Mouse (Mus musculus) forebrain, embryonic 14.5 days (tissue): ENCODE data around the gene Cenpp. TPM values are rescaled to one million over a fixed set of nuclear protein-coding genes. Genes with fewer than 3 reads are reported as not detected.
A peak's percentile ranks its signal among the peaks of the same experiment; 100 is the strongest.

Experiments
- ATAC-seq: fragments of 200-750 bp; cut with Nextera tagmentation; 2 replicates; pipeline ENCODE4 v1.8.0; 2017; ENCODE audit warnings: mild to moderate bottlenecking, moderate library complexity
- DNase-seq: peaks from one replicate; pipeline ENCODE4 v3.0.0-alpha.2; 2015; ENCODE audit warnings: low spot score
- H3K27ac ChIP-seq: fragments of 300-500 bp; sonication (generic); 2 replicates; pipeline ENCODE4 v1.5.1; 2014; ENCODE audit warnings: low read depth, mild to moderate bottlenecking, control low read depth, low read length, moderate library complexity
- H3K27me3 ChIP-seq: fragments of 300-500 bp; sonication (generic); replicated peaks from 2 replicates; pipeline ENCODE4 v1.6.1; 2014; ENCODE audit warnings: low read length, control low read depth, mixed read lengths; ENCODE audit not compliant: control insufficient read depth, insufficient read depth
- H3K36me3 ChIP-seq: fragments of 300-500 bp; sonication (generic); 2 replicates; pipeline ENCODE4 v1.6.1; 2014; ENCODE audit warnings: low read length, control low read depth; ENCODE audit not compliant: control insufficient read depth, insufficient read depth
- H3K4me1 ChIP-seq: fragments of 300-500 bp; sonication (generic); 2 replicates; pipeline ENCODE4 v1.6.1; 2014; ENCODE audit warnings: antibody characterized with exemption, low read length, control low read depth; ENCODE audit not compliant: control insufficient read depth, insufficient read depth
- H3K4me2 ChIP-seq: fragments of 300-500 bp; sonication (generic); 2 replicates; pipeline ENCODE4 v1.6.1; 2014; ENCODE audit warnings: mild to moderate bottlenecking, control low read depth, low read length
- H3K4me3 ChIP-seq: fragments of 300-500 bp; sonication (generic); 2 replicates; pipeline ENCODE4 v1.5.1; 2014; ENCODE audit warnings: low read depth, low read length, control low read depth
- H3K9ac ChIP-seq: fragments of 300-500 bp; sonication (generic); 2 replicates; pipeline ENCODE4 v1.6.1; 2014; ENCODE audit warnings: mild to moderate bottlenecking, low read length, control low read depth, moderate library complexity
- H3K9me3 ChIP-seq: fragments of 300-500 bp; sonication (generic); replicated peaks from 2 replicates; pipeline ENCODE4 v1.6.1; 2016; ENCODE audit warnings: low read length, control low read depth, mixed read lengths; ENCODE audit not compliant: control insufficient read depth
- WGBS: fragments of 180-500 bp; shearing (Covaris S2); extraction: QIAGEN DNeasy Blood & Tissue Kit; methylation state at CpG from one replicate; pipeline ENCODE4 v1.1.7; 2014; 5-methylcytosine and 5-hydroxymethylcytosine counted together
- polyA plus RNA-seq: library from polyadenylated mRNA; unstranded; fragments of >200 nt; fragmentation: Nextera tagmentation; extraction: Ambion mirVana; gene quantifications from 2 replicates; pipeline ENCODE4 v1.2.1, GENCODE M21; 2014

The Cenpp gene
- polyA plus RNA-seq, 1 experiment from 2014 or later = 20.0 TPM

DNA sequence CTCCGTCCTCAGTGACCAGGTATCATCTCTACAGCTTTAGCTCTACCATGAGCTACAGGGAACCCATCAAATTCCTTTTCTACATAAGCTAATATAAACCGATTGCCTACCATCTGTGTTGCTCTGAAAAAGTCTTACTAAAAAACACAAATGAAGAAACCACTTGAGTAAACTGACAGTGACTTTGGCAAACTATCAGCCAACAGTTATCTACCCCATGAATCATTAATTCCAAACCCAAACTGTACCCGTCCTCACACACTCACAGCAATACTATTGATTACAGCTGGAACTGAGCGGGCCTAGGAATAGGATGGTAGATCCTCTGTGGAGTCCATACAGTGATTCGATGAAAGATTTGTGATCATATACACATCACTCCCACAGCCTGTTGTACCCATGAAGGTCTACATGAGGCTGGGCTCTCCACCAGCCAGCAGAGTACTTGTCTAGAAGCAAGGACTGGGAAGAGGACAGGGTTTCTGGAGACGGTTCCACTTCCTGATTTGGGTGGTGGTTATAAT lies 173.7 kb downstream of the Cenpp start:
- H3K36me3 ChIP-seq = no peaks in the 10 kb centered on the region
- H3K9ac ChIP-seq = no peak overlapping the region
- no peaks in the 10 kb centered on the region for H3K4me1 ChIP-seq
- ATAC-seq (no peak), DNase-seq (no peak)
- no peak overlapping the region for H3K4me3 ChIP-seq
- no peak overlapping the region for H3K27ac ChIP-seq
- WGBS = 94% methylated on average over 6 of the region's 6 CpGs
- no peaks in the 10 kb centered on the region for H3K27me3 ChIP-seq
- H3K9me3 ChIP-seq = no peaks in the 10 kb centered on the region
- no peak overlapping the region for H3K4me2 ChIP-seq

- no peak for ATAC-seq
- WGBS = 91% methylated on average over 3 of the region's 3 CpGs
Measured at GRCm38 (mm10) chr13:49477887-49478286, 174.7 kb downstream of the Cenpp start.

GRCm38 (mm10) chr13:49472676-49473005 lies 179.9 kb downstream of the Cenpp start:
- Histone ChIP-seq H3K4me2 (no peak overlapping the region), H3K36me3 (no peaks in the 10 kb centered on the region), H3K27ac (no peak overlapping the region), H3K4me1 (no peaks in the 10 kb centered on the region), H3K27me3 (no peaks in the 10 kb centered on the region), H3K9ac (no peak overlapping the region), H3K9me3 (no peaks in the 10 kb centered on the region), H3K4me3 (no peak overlapping the region)
- ATAC-seq = no peak
- 94% methylated on average over 6 of the region's 6 CpGs for WGBS
- no peak for DNase-seq

More at GRCm38 (mm10) chr13:49477887-49478286, 174.7 kb downstream of the Cenpp start:
- H3K36me3 ChIP-seq = no peaks in the 10 kb centered on the region
- no peaks in the 10 kb centered on the region for H3K4me1 ChIP-seq
- no peak overlapping the region for H3K9ac ChIP-seq
- no peaks in the 10 kb centered on the region for H3K27me3 ChIP-seq
- no peaks in the 10 kb centered on the region for H3K9me3 ChIP-seq
- no peak overlapping the region for H3K4me3 ChIP-seq
- H3K27ac ChIP-seq = no peak overlapping the region
- H3K4me2 ChIP-seq = no peak overlapping the region
- DNase-seq = no peak

- ATAC-seq (no peak), DNase-seq (no peak)
- Histone ChIP-seq H3K4me3 (no peak overlapping the region), H3K36me3 (no peaks in the 10 kb centered on the region), H3K27me3 (no peaks in the 10 kb centered on the region), H3K27ac (no peak overlapping the region), H3K4me2 (no peak overlapping the region), H3K9me3 (no peaks in the 10 kb centered on the region), H3K9ac (no peak overlapping the region), H3K4me1 (no peaks in the 10 kb centered on the region)
- 80% methylated on average over 4 of the region's 4 CpGs for WGBS
Measured at GRCm38 (mm10) chr13:49471981-49472675, 180.5 kb downstream of the Cenpp start.

DNA sequence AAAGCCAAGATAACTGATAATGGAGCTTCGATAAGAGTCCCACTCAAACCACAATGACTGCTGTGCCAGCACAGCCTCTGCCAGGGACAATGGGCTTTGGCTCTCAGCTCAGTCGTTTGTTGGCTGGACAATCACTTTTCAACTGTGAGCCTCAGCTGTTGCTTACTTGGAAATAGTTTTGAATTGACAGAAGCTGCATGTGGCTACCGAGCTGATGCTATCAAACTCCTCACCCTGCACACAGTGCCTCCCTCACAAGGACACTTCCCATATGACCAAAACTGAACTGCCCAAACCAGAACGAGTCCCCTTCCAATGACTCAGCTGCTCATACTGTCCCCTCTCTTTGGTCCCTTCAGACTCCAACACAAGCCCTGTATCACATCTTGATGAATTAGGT lies 181.8 kb downstream of the Cenpp start:
- no peaks in the 10 kb centered on the region for H3K4me1 ChIP-seq
- 63% methylated on average over 4 of the region's 4 CpGs for WGBS
- no peak overlapping the region for H3K4me3 ChIP-seq
- H3K9ac ChIP-seq = no peak overlapping the region
- H3K4me2 ChIP-seq = no peak overlapping the region
- DNase-seq (peak; percentile 8), ATAC-seq (no peak)
- H3K9me3 ChIP-seq = no peaks in the 10 kb centered on the region
- no peaks in the 10 kb centered on the region for H3K27me3 ChIP-seq
- peaks cover 5% of the 10 kb centered on the region; the same call in 1 of the 2 replicates for H3K36me3 ChIP-seq
- no peak overlapping the region for H3K27ac ChIP-seq

- Histone ChIP-seq H3K4me1 (no peaks in the 10 kb centered on the region), H3K4me2 (no peak overlapping the region), H3K36me3 (peaks cover 9% of the 10 kb centered on the region), H3K27ac (no peak overlapping the region), H3K4me3 (no peak overlapping the region), H3K9me3 (no peaks in the 10 kb centered on the region), H3K9ac (no peak overlapping the region), H3K27me3 (no peaks in the 10 kb centered on the region)
- ATAC-seq (no peak), DNase-seq (no peak)
- WGBS = 91% methylated on average over 4 of the region's 4 CpGs
Measured at GRCm38 (mm10) chr13:49470319-49470718, 182.3 kb downstream of the Cenpp start.

DNA sequence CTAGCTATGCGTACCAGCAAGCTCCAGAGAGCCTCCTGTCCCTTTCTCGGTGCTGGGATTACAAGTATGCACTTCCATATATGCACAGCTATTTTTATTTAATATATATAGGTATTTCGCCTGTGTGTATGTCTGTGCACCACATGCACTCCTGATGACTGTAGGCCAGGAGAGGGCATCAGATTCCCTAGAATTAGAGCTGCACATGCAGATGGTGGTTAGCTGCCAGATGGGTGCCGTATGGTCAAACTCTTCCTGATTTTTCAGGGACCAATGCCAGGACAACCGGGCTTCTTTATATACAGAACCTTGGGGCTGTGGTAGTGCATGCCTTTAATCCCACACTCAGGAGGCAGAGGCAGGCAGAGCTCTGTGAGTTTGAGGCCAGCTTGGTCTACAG lies 183.6 kb downstream of the Cenpp start:
- DNase-seq (peak; percentile 23), ATAC-seq (no peak)
- H3K4me3 ChIP-seq = no peak overlapping the region
- WGBS = 91% methylated on average over 5 of the region's 5 CpGs
- H3K9ac ChIP-seq = no peak overlapping the region
- no peak overlapping the region for H3K4me2 ChIP-seq
- H3K27ac ChIP-seq = no peak overlapping the region
- H3K36me3 ChIP-seq = peaks cover 21% of the 10 kb centered on the region
- no peaks in the 10 kb centered on the region for H3K4me1 ChIP-seq
- no peaks in the 10 kb centered on the region for H3K9me3 ChIP-seq
- H3K27me3 ChIP-seq = no peaks in the 10 kb centered on the region

DNA sequence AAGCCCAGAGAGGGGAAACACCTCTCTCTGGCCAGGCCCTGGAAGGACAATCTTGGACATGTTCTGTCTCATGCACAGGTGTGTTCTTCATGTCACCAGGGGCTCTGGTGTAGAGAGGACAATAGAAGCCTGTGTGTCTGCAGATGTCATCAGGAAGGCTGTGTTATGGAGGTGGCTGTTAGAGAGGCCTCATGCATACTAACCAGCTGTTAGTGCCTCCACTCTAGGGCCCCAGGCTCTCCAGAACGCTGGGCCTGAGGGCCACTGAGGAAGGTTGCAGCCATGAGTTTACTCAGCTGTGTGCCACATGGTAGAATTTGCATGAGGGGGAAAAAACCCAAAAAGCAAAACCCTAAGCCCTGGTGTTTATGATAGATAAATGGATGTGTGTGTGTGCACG lies 185.0 kb downstream of the Cenpp start:
- H3K27ac ChIP-seq = no peak overlapping the region
- no peaks in the 10 kb centered on the region for H3K27me3 ChIP-seq
- H3K9me3 ChIP-seq = no peaks in the 10 kb centered on the region
- H3K9ac ChIP-seq = no peak overlapping the region
- WGBS = 82% methylated on average over 2 of the region's 2 CpGs
- H3K36me3 ChIP-seq = peaks cover 30% of the 10 kb centered on the region
- no peak overlapping the region for H3K4me2 ChIP-seq
- H3K4me1 ChIP-seq = no peaks in the 10 kb centered on the region
- no peak overlapping the region for H3K4me3 ChIP-seq
- ATAC-seq (no peak), DNase-seq (no peak)

DNA sequence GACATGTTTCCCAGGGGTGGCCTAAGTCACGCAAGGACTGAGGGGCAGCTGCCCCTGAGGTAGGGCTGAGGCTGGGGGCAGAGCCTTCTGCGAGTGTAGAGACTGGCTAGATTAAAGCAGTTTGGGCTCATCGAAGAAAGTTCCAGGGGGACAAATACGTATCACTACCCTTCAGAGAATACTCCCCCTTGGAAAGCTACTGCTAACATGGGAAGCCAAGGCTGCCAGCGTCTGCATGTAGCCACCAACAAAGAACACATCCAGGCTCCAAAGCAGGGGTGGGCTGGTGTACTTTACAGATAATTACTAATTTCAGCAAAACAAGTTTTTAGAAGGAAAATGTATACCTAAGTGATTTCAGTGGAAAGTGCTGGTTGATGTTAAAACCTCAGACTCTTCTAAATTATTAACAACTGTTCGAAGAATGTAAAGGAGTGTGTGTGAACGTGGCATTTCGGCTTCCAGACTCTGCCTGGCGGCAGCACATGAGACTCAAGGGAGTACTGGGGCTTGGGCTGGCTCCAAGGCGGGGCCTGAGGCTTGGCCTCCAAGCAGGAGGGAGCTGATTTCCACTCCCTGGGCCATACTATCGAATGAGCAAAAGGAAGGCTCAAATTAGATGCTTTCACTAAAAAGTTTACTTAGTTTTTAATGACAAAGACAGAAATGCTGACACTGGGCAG lies 186.1 kb downstream of the Cenpp start:
- Histone ChIP-seq H3K36me3 (peaks cover 41% of the 10 kb centered on the region), H3K27me3 (no peaks in the 10 kb centered on the region), H3K9me3 (no peaks in the 10 kb centered on the region), H3K9ac (no peak overlapping the region), H3K4me2 (no peak overlapping the region), H3K4me3 (no peak overlapping the region), H3K4me1 (no peaks in the 10 kb centered on the region), H3K27ac (no peak overlapping the region)
- ATAC-seq (no peak), DNase-seq (no peak)
- WGBS = 84% methylated on average over 11 of the region's 11 CpGs
